Mouse (Mus musculus) left cerebral cortex, adult 8-10 months (tissue): ENCODE measurements around the gene Antxr2. TPM values are rescaled to one million over a fixed set of nuclear protein-coding genes. Genes with fewer than 3 reads are reported as not detected.

Experiments used
- DNase-seq, 2 experiments: peaks; one replicate each; pipeline ENCODE4 v3.0.0; 2022; ENCODE audit warnings: low spot score in 2 of 2
- total RNA-seq, 4 experiments: library from RNA; stranded (reverse); gene quantifications; 2 replicates each; pipeline ENCODE4 v1.2.4; 2022

The Antxr2 gene
- total RNA-seq, 4 experiments from 2014 or later = 1.4 to 2.7 (median 1.7) TPM

- DNase-seq = no peak
These were observed 113.2 kb downstream of the Antxr2 start for GRCm38 (mm10) chr5:97917654-97918053.

DNA sequence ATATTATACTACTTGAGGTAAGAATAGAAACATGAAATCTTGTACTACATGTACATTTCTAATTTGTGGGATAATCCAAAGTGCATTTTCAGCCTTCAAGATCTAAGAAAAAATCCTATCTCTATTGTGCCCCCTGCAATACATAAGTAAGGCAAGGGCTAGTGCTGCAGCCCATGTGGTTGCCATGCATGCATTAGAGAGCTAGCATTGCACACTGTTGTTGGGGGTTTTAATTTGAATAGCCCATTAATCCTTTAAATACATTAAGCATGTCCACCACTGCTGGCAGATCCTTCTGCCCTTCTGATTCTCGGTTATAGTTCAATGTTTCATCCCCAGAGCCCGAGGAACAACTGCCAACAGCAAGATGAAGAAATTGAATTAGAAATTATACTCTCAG lies 116.0 kb downstream of the Antxr2 start:
- DNase-seq = no peak

DNA sequence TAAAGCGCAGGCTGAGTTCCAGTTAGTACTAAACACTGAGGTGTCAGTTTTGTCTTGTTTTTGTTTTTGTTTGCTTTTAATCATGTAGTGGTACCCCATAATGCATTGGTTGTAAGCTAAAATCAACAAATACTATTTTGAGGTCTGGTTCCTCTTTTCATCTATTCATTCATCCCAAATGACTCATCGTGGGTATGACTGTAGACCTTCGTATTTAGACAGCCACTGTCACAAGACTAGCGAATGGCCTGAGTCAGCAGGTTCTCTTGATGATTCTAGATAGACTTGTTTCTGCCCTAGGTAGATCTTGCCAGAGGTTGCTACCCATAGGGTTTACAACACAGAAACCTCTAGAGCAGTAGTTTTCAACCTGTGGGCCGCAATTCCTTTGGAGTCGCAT lies 116.9 kb downstream of the Antxr2 start:
- DNase-seq = no peak

- no peak for DNase-seq
These were observed 123.4 kb downstream of the Antxr2 start for GRCm38 (mm10) chr5:97907482-97907881.

GRCm38 (mm10) chr5:97906537-97907266 lies 124.1 kb downstream of the Antxr2 start:
- DNase-seq = no peak

GRCm38 (mm10) chr5:97905856-97906255 lies 125.0 kb downstream of the Antxr2 start:
- DNase-seq = no peak

DNA sequence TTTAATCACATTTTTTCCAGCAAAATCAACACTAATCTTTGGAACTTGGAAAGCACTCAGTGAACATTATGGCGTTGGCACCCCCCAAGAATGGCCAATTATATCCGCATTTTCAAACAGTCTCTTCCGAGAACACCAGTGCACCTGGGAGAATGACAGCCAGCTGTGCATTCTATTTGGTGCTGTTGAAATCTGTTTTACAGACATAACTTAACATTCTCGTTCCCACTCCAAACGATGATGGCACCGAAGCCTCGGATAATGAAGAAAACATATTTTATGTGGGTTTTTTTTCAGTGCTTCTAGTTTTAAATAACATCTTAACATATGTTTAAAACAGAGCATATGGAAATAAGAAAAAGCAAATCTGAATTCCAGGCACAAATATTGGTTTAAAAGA lies 129.7 kb downstream of the Antxr2 start:
- peak in 1 of 2 experiments; percentile 54 for DNase-seq

DNA sequence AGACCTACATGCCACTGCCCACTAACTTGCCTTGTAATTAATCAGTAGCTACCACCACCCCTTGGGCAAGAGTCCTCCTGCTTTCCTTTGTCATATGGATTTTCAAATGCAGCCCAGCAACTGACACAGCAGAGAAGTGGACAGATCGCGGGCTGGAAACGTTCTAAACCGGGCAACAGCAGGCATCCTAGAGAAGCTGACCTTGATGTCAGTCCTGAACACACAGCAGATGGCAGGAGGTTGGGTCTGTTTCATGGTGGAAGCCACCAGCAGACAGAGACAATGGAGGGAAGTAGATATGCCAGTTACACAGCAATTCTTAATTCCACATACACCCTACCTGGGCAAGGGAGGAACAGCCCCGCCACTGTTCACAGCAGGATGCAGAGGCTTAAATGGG lies 131.5 kb downstream of the Antxr2 start:
- no peak for DNase-seq

DNA sequence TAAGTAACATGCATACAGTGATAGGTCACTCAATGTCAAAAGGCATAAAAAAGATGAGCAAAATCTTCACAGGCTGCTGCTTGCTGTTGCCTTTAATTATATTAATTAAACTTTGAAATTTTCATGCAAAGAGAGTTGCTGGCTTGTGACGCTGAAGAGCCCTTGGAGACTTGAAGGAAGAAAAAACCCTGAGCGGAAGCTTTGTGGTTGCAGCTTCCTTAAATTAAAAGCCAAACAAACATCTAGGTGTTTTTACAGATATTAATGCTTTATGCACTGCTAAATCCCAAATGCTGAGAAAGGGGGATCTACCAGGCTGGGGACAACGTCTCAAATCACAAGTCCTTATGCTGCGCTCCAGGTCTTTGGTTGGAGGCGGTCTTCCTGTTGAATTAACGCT lies 145.4 kb downstream of the Antxr2 start:
- no peak for DNase-seq

- no peak for DNase-seq
These were observed 146.7 kb downstream of the Antxr2 start for GRCm38 (mm10) chr5:97884110-97884509.

DNA sequence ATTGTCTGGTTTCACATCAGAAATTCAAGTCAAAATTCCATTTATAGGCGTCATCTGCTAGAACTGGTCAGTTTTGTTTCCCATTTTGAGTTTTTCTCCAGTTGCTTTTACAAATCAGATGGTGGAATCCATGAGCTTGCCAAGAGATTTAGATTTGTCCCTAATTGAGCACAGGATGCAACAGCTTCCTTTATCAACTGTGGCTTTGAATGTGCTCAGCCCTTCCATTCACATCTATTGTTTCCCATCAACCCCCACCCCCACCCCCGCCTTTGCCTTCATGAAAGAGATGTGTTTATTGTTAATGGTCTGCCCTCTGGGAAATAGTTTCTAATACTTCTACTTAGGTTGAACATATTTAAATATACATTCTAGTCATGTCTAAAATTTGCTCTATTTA lies 149.4 kb downstream of the Antxr2 start:
- DNase-seq = no peak

DNA sequence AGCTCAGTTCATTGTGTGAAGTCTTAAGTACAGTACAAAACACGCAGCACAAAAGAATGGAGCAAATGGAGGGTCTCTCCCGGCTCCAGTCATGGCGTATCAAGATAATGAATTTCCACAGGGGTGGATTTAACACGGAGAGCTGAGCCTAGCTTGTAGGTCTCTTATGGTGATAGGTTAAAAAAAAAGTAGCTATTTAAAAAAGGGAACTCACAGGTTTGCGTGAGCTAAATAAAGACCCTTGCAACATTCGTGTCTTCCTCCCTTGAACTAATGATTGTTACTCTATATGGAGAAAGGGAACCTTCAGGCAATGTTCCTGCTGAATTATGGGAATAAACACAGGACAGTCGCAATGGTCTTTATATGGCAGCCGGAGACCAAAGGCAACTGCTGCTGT lies 150.7 kb downstream of the Antxr2 start:
- no peak for DNase-seq

- no peak for DNase-seq
These were observed 152.0 kb downstream of the Antxr2 start for GRCm38 (mm10) chr5:97878871-97879270.

GRCm38 (mm10) chr5:97878215-97878794 lies 152.5 kb downstream of the Antxr2 start:
- DNase-seq = no peak

DNA sequence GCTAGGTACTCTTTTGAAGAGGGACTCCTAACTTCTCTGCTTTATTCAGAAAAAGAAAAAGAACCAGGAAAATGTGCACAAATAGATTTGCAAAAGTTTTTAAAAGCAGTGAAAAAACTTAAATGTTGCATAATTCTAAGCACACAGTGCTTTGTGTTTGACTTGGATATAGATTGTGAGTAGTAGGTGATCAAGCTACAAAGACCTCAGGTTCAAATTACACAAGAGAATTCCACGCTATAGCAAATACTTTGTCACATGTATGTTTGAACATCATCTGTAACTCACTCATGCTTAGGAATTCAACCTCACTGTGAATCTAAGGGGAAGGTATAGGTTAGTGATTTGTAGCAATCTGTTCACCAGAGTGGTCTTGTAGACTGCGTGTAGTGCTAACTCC lies 153.9 kb downstream of the Antxr2 start:
- DNase-seq = no peak

- DNase-seq = no peak
These were observed 162.9 kb downstream of the Antxr2 start for GRCm38 (mm10) chr5:97867921-97868320.

- no peak for DNase-seq
These were observed 163.9 kb downstream of the Antxr2 start for GRCm38 (mm10) chr5:97866975-97867374.

GRCm38 (mm10) chr5:97857101-97857500 lies 173.7 kb downstream of the Antxr2 start:
- DNase-seq = no peak

DNA sequence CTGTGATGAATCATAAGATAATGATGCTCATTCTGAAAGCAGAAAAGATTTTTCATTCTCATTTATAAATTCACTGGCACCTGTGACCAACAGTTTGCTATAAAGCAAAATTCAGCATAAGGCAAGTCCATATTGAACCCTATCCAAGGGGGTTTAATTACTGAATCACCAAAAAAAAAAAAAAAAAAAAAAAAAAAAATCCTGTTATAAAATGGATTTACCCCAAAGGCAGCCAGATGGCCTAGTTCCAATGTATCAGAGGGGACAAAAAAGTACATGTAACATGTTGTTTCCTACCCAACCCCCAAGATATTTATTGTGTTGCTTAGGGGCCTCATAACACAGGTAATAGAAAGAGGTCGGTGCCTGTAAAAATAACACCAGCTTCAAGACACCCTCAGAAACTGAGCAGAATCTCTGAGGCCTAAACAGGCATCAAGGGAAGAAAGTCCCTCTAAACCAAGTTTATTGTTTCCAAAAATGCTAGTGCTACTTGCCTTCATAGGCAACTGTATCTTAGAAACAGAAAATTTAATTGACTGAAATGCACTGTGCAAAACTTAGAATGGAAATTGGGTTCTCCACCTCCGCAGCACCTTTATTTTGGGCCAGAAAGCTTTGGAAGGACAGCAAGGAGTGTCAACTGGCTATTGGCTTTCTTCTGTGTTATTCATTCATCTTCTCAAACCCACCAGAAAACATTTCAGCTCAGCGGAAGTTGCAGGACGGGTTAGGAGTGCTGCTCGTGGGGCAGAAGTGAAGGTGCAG lies 178.7 kb downstream of the Antxr2 start:
- peak in 1 of 2 experiments; percentile 40 for DNase-seq

DNA sequence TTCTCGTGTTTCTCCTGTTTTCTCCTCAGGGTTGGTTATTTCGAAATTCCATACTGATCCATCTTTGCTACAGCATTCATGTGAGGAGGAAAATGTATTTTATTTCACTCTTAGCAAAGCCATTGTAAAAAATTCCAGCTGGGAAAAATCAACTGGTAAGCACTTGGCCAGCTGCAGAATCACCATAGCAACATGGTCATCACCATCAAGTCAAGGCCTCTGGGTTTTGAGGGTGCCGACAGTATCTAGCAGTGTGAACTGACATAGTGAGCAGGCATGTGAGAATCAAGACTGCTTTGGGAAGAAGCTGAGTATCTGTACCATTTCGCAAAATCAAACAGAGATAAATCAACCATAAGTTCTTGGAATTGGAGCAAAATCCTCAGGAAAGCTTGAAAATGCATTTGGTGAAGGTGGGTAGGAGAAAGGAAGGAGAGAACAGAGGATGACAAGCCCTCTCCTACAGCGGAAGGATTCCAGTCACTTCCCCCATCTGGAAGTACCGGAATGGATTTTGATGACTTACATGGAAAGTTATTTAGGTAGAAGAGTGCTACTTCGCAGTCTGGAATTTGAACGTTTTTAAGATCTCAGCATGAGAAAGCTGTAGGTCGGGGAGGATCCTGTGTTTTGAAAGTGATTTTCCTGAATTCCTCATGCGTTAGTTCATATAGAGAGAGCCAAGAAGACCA lies 183.5 kb downstream of the Antxr2 start:
- DNase-seq = no peak

- no peak for DNase-seq
These were observed 184.3 kb downstream of the Antxr2 start for GRCm38 (mm10) chr5:97846503-97846902.

DNA sequence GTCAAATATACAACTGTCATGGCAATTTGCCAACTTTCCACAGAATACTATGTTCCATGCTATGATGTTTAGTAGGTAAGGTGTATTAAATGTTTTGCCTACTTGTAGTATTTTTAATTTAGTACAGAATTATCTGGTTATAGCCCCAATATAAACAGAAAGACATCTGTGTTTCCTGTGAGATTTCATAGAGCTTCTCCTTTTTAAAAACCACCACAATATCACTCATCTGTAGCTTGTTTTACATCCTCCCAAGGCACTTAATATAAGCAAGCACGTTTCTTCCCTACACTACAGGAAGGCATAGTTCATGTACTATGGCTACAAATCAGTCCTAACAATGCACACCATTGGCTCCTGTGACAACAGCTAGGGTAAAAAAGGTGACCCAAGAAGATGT lies 188.8 kb downstream of the Antxr2 start:
- DNase-seq = no peak
